ENCODE assay signal across 21 mouse cellular contexts in the genomic region with DNA sequence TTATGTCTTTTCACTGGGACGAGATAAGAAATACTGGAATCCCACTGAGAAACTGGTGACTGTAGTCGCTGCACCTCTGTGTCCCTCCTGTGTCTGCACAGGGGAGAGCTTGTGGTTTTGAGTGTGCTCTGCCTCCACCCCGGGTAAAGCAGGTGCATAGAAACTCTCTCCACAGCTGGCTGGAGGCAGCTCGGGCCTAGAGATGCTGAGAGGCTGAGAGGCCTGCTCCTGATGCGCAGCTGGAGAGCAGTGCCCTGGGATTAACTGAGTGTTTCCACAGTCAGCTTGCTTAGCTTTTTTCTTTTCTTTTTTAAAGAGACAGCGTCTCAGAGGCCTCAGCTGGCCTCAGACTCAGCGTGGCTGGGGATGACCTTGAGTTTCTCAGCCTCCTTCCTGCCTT. TPM values are rescaled to one million over a fixed set of nuclear protein-coding genes. Genes with fewer than 3 reads are reported as not detected.
DNase-seq lines count a peak whose midpoint lies in the region; ATAC-seq and TF ChIP-seq lines count a peak whose summit lies in the region.
"Had no signal": no experiment of that assay in that cellular context is flagged by ENCODE, and none has a peak within 500 bp of the region (broad histone marks: within the 10 kb centered on the region; RNA-seq: fewer than 3 reads in every experiment).

No protein-coding gene starts in this region.

- H3K36me3 ChIP-seq in embryonic facial prominence, embryonic 14.5 days (ENCODE audit: control insufficient read depth, insufficient read depth, low read length): peaks cover 49% of the 10 kb centered on the region
- peaks cover 84% of the 10 kb centered on the region for H3K36me3 ChIP-seq in embryonic facial prominence, embryonic 10.5 days (replicated peaks)

- no peak overlapping the region for H3K9ac ChIP-seq in embryonic facial prominence, embryonic 14.5 days (ENCODE audit: low read depth, low read length)
- H3K9ac ChIP-seq: forebrain, postnatal 0 days; intestine, embryonic 15.5 days; limb, embryonic 15.5 days; liver, postnatal 0 days; neural tube, embryonic 13.5 days; stomach, embryonic 15.5 days had no signal

- H3K4me1 ChIP-seq in embryonic facial prominence, embryonic 14.5 days (ENCODE audit: control insufficient read depth, insufficient read depth, low read length): no peaks in the 10 kb centered on the region; the same call in 1 of the 2 replicates
- H3K4me1 ChIP-seq in embryonic facial prominence, embryonic 10.5 days: peaks cover 4% of the 10 kb centered on the region; the same call in 1 of the 2 replicates
- H3K4me1 ChIP-seq: intestine, embryonic 15.5 days had no signal

- no peaks in the 10 kb centered on the region for H3K27me3 ChIP-seq in embryonic facial prominence, embryonic 14.5 days (replicated peaks; ENCODE audit: control insufficient read depth, insufficient read depth, low read length)
- no peaks in the 10 kb centered on the region for H3K27me3 ChIP-seq in embryonic facial prominence, embryonic 10.5 days (replicated peaks; ENCODE audit: low read depth, poor library complexity, severe bottlenecking)
- H3K27me3 ChIP-seq: heart, embryonic 12.5 days; intestine, embryonic 15.5 days; limb, embryonic 15.5 days; neural tube, embryonic 13.5 days; stomach, embryonic 15.5 days had no signal

- no peak for ATAC-seq in embryonic facial prominence, embryonic 14.5 days (ENCODE audit: low read depth)
- ATAC-seq: forebrain, postnatal 0 days; intestine, embryonic 15.5 days; liver, postnatal 0 days had no signal

- no peaks in the 10 kb centered on the region for H3K9me3 ChIP-seq in embryonic facial prominence, embryonic 14.5 days (ENCODE audit: control insufficient read depth, low read length)
- no peaks in the 10 kb centered on the region for H3K9me3 ChIP-seq in embryonic facial prominence, embryonic 10.5 days
- H3K9me3 ChIP-seq: G1E; heart, embryonic 12.5 days; intestine, embryonic 15.5 days; limb, embryonic 15.5 days; neural tube, embryonic 13.5 days; stomach, embryonic 15.5 days had no signal

- H3K4me3 ChIP-seq in embryonic facial prominence, embryonic 14.5 days (ENCODE audit: low read depth, low read length): no peak overlapping the region
- no peak overlapping the region for H3K4me3 ChIP-seq in embryonic facial prominence, embryonic 10.5 days
- no peak overlapping the region for H3K4me3 ChIP-seq in layer of hippocampus, adult 2 months
- H3K4me3 ChIP-seq: heart, embryonic 12.5 days; intestine, embryonic 15.5 days; limb, embryonic 15.5 days; neural tube, embryonic 13.5 days; stomach, embryonic 15.5 days had no signal

- peak; percentile 34 for DNase-seq in embryonic facial prominence, embryonic 14.5 days (ENCODE audit: low spot score)
- DNase-seq in embryonic facial prominence, embryonic 10.5 days (ENCODE audit: low spot score): no peak
- no peak for DNase-seq in layer of hippocampus, adult 2 months (ENCODE audit: low spot score in 2 of 2)
- no peak for DNase-seq in layer of hippocampus, adult 11-12 months (ENCODE audit: low spot score)
- DNase-seq in A20 (ENCODE audit: low read depth, low spot score): peak; percentile 89
- DNase-seq in thymus, postnatal 10 days (ENCODE audit: low spot score in 2 of 2): peak; percentile 75 to 83
- no peak for DNase-seq in neural tube, embryonic 10.5 days (ENCODE audit: extremely low spot score, low spot score)
- DNase-seq in frontal cortex, postnatal 25 days (ENCODE audit: low spot score in 2 of 2): no peak
- DNase-seq: cerebellum, adult 8-10 months; forebrain, postnatal 0 days; gastrocnemius, postnatal 14 days; kidney, postnatal 10 days; layer of hippocampus, adult 9-11 months; liver, postnatal 0 days had no signal

- no peak for TF ChIP-seq CTCF in layer of hippocampus, adult 2 months (conservative IDR thresholded peaks at IDR 0.05)

- H3K27ac ChIP-seq in embryonic facial prominence, embryonic 14.5 days (replicated peaks; ENCODE audit: low read depth, low read length): no peak overlapping the region
- no peak overlapping the region for H3K27ac ChIP-seq in embryonic facial prominence, embryonic 10.5 days (replicated peaks)
- H3K27ac ChIP-seq in layer of hippocampus, adult 2 months: peak overlapping the region; percentile 56; the same call in 1 of the 2 replicates
- H3K27ac ChIP-seq: intestine, embryonic 15.5 days; limb, embryonic 15.5 days; macrophage; neural tube, embryonic 13.5 days; stomach, embryonic 15.5 days had no signal

- H3K4me2 ChIP-seq in embryonic facial prominence, embryonic 14.5 days (ENCODE audit: low read depth, low read length): no peak overlapping the region
- H3K4me2 ChIP-seq: heart, embryonic 12.5 days; intestine, embryonic 15.5 days; limb, embryonic 15.5 days; neural tube, embryonic 13.5 days; stomach, embryonic 15.5 days had no signal

- 71% methylated on average over 7 of the region's 7 CpGs for WGBS in embryonic facial prominence, embryonic 14.5 days
- 77% methylated on average over 7 of the region's 7 CpGs for WGBS in embryonic facial prominence, embryonic 10.5 days

RNA-seq across cellular contexts. Expression of gene Pptc7, which starts 27.5 kb away (rescaled TPM):
- polyA plus RNA-seq in embryonic facial prominence, embryonic 14.5 days (2014; fragmentation: Nextera tagmentation; extraction: Ambion mirVana): 7.9 and 8.1 TPM in 2 replicates
- polyA plus RNA-seq in embryonic facial prominence, embryonic 10.5 days (2016; fragmentation: Nextera tagmentation; extraction: Ambion mirVana): 8.0 and 8.9 TPM in 2 replicates
- 10 to 100 TPM; 39.8 to 41.1 TPM for total RNA-seq in layer of hippocampus, adult 2 months (2021)

RNA-seq across cellular contexts. Expression of gene Rad9b, which starts 42.3 kb away (rescaled TPM):
- 8.0 and 9.8 TPM in 2 replicates for polyA plus RNA-seq in embryonic facial prominence, embryonic 14.5 days (2014; fragmentation: Nextera tagmentation; extraction: Ambion mirVana)
- polyA plus RNA-seq in embryonic facial prominence, embryonic 10.5 days (2016; fragmentation: Nextera tagmentation; extraction: Ambion mirVana): 11.4 and 12.6 TPM in 2 replicates
- total RNA-seq in layer of hippocampus, adult 2 months (2021): 1 to 10 TPM; 5.1 to 5.9 TPM

RNA-seq across cellular contexts. Expression of gene Vps29, which starts 42.5 kb away (rescaled TPM):
- polyA plus RNA-seq in embryonic facial prominence, embryonic 14.5 days (2014; fragmentation: Nextera tagmentation; extraction: Ambion mirVana): 211 and 218 TPM in 2 replicates
- 194 and 197 TPM in 2 replicates for polyA plus RNA-seq in embryonic facial prominence, embryonic 10.5 days (2016; fragmentation: Nextera tagmentation; extraction: Ambion mirVana)
- total RNA-seq in layer of hippocampus, adult 2 months (2021): 100 to 1,000 TPM; 173 to 186 TPM

RNA-seq across cellular contexts. Expression of gene Tctn1, which starts 47.4 kb away (rescaled TPM):
- polyA plus RNA-seq in embryonic facial prominence, embryonic 14.5 days (2014; fragmentation: Nextera tagmentation; extraction: Ambion mirVana): 5.1 and 7.3 TPM in 2 replicates
- polyA plus RNA-seq in embryonic facial prominence, embryonic 10.5 days (2016; fragmentation: Nextera tagmentation; extraction: Ambion mirVana): 4.8 and 5.5 TPM in 2 replicates
- total RNA-seq in layer of hippocampus, adult 2 months (2021): 10 to 100 TPM; 15.2 TPM

RNA-seq across cellular contexts. Expression of gene Gpn3, which starts 60.0 kb away (rescaled TPM):
- 62.1 and 64.7 TPM in 2 replicates for polyA plus RNA-seq in embryonic facial prominence, embryonic 14.5 days (2014; fragmentation: Nextera tagmentation; extraction: Ambion mirVana)
- polyA plus RNA-seq in embryonic facial prominence, embryonic 10.5 days (2016; fragmentation: Nextera tagmentation; extraction: Ambion mirVana): 89.8 and 94.6 TPM in 2 replicates
- 10 to 100 TPM; 30.0 to 32.3 TPM for total RNA-seq in layer of hippocampus, adult 2 months (2021)

Comparison
In these comparisons a context has a peak if more than half of its experiments do, and no peak if none do; other contexts are left out.
1. DNase-seq: peak in embryonic facial prominence, embryonic 14.5 days (single experiment), A20 (single experiment) and thymus, postnatal 10 days (2 of 2); none in embryonic facial prominence, embryonic 10.5 days (single experiment), layer of hippocampus, adult 2 months (0 of 2), layer of hippocampus, adult 11-12 months (single experiment), neural tube, embryonic 10.5 days (single experiment) and frontal cortex, postnatal 25 days (0 of 2).